Mouse (Mus musculus): ENCODE data around the gene Adamts12. TPM values are rescaled to one million over a fixed set of nuclear protein-coding genes. Genes with fewer than 3 reads are reported as not detected.

Adamts12 gene
- polyA plus RNA-seq, 2 experiments, result 8.7 to 10.6 TPM

DNA sequence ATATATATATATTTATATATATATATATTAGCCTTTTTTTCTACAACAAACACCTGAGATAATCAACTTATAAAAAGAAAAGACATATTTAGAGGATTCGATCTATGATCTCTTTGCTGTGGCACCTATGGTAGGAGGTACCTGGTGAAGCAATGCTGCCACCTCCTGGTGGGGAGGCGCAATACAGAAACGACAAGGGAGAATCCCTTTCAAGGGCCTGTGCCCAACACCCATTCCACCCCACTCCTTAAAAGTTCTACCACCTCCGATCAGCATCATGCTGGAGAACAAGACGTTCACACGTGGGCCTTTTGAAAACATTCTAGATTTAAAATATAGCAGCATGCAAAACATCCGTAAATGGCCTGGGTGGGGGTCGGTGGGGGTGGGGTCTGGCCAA is 255.9 kb downstream of the Adamts12 start:
- no peak overlapping the region for H3K27ac ChIP-seq (replicated peaks; ENCODE audit: low read depth, low read length)
- DNase-seq (ENCODE audit: low spot score) (peak; percentile 17), ATAC-seq (ENCODE audit: low FRiP score, low read depth) (0 out of 2 replicates have a peak, but pooled peaks have one; percentile 55)
- no peaks in the 10 kb centered on the region for H3K9me3 ChIP-seq (ENCODE audit: control insufficient read depth, low read length)
- H3K4me2 ChIP-seq (replicated peaks; ENCODE audit: low read depth, low read length, severe bottlenecking), result no peak overlapping the region
- 28% methylated on average over 8 of the region's 8 CpGs for WGBS
- no peaks in the 10 kb centered on the region for H3K36me3 ChIP-seq (ENCODE audit: control insufficient read depth, insufficient read depth, low read length)
- H3K9ac ChIP-seq (ENCODE audit: low read depth, low read length, severe bottlenecking), result no peak overlapping the region
- H3K4me3 ChIP-seq (replicated peaks; ENCODE audit: low read length), result no peak overlapping the region
- no peaks in the 10 kb centered on the region for H3K27me3 ChIP-seq (ENCODE audit: control insufficient read depth, insufficient read depth, low read length)
- TF ChIP-seq POLR2A (IDR thresholded peaks at IDR 0.05; ENCODE audit: borderline replicate concordance, extremely low read depth, insufficient read depth, insufficient read length), result no peak
- no peaks in the 10 kb centered on the region for H3K4me1 ChIP-seq (ENCODE audit: control insufficient read depth, insufficient read depth, low read length)

DNA sequence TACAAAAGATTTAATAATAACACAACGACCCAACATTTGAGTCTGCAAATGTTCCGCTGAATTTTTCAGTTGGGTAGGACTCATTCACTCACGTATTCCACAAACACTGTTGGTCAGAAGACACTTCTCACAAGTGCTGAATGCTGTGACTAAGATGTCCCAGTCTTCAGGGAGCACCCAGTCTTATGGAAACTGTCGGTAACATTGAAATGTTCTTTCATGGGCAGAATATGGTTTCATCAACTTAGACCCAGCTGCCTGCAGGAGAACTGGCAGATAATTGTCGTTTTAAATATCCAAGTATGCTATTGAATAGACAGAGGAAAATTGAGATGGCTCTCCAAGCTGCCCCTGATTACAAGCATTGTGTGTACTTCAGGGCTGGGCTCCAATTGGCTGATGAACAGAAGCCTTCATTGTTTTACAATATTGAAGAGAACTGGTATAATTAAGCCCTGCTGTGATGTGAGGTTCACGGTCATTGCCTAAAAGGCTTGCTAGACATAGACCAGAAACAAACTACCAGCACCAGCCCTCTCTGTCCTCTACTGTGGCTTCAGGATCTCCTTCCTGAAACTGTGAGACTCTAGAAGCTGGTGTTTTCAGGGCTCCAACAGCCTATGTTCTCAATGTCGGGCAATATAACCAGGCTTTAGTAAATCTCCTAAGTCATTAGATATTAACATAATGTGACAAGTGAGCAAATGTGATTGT is 275.0 kb downstream of the Adamts12 start:
- WGBS, result 84% methylated on average over 7 of the region's 7 CpGs
- no peak for DNase-seq (ENCODE audit: low spot score)

DNA sequence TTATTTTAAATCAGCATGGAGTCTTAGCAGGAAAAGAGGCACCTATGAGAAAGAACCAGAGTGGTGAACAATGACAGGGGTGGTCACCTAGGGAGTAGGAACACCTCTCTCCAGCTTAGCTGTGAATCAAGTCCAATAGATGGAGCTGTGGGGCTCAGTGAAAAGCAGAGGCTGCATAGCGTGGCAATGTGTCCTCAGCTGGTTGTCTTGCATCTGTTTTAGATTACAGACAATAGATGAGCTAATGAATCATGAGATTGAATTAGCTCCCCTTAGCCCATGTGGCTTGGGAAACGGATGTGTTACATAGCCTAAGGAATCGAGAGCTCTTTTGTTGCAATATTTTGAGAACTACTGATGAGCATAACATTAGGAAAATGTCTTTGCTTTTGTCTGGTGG is 291.3 kb downstream of the Adamts12 start:
- 29% methylated on average over 3 of the region's 3 CpGs for WGBS
- no peak for DNase-seq (ENCODE audit: low spot score)

More for the DNA sequence above, 275.0 kb downstream of the Adamts12 start:
- Histone ChIP-seq H3K9me3 (ENCODE audit: control insufficient read depth, low read length) (no peaks in the 10 kb centered on the region), H3K27me3 (ENCODE audit: control insufficient read depth, insufficient read depth, low read length) (no peaks in the 10 kb centered on the region), H3K27ac (replicated peaks; ENCODE audit: low read depth, low read length) (no peak overlapping the region), H3K9ac (ENCODE audit: low read depth, low read length, severe bottlenecking) (no peak overlapping the region), H3K36me3 (ENCODE audit: control insufficient read depth, insufficient read depth, low read length) (0 out of 2 replicates have a peak, but pooled peaks cover 3% of the 10 kb centered on the region), H3K4me3 (replicated peaks; ENCODE audit: low read length) (no peak overlapping the region), H3K4me2 (replicated peaks; ENCODE audit: low read depth, low read length, severe bottlenecking) (no peak overlapping the region), H3K4me1 (ENCODE audit: control insufficient read depth, insufficient read depth, low read length) (no peaks in the 10 kb centered on the region)
- ATAC-seq (ENCODE audit: low FRiP score, low read depth), result no peak
- TF ChIP-seq POLR2A (IDR thresholded peaks at IDR 0.05; ENCODE audit: borderline replicate concordance, extremely low read depth, insufficient read depth, insufficient read length), result no peak

DNA sequence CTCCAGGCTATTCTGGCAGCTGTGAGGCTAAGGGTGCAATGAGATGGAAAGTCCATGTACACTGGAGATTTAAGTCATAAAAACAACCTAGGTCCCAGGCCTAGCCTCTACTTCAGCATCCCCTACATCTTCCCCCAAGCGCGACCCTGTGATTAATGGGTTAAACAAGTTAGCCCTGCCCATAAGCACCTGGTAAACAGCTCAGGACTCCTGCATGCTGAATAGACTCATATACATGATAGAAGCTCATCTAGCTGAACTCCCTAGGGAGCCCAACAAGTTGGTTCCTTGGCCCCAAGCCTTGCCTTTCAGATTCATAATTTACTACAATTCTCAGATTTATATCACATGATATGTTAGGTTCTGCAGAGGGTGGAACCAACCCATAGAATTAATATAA is 292.9 kb downstream of the Adamts12 start:
- no peaks in the 10 kb centered on the region for H3K36me3 ChIP-seq (ENCODE audit: control insufficient read depth, insufficient read depth, low read length)
- ATAC-seq (ENCODE audit: low FRiP score, low read depth) (no peak), DNase-seq (ENCODE audit: low spot score) (no peak)
- H3K9me3 ChIP-seq (ENCODE audit: control insufficient read depth, low read length), result no peaks in the 10 kb centered on the region
- H3K27me3 ChIP-seq (ENCODE audit: control insufficient read depth, insufficient read depth, low read length), result no peaks in the 10 kb centered on the region
- WGBS, result 93% methylated on average over 2 of the region's 2 CpGs
- no peak overlapping the region for H3K27ac ChIP-seq (replicated peaks; ENCODE audit: low read depth, low read length)
- H3K4me3 ChIP-seq (replicated peaks; ENCODE audit: low read length), result no peak overlapping the region
- no peak overlapping the region for H3K4me2 ChIP-seq (replicated peaks; ENCODE audit: low read depth, low read length, severe bottlenecking)
- TF ChIP-seq POLR2A (IDR thresholded peaks at IDR 0.05; ENCODE audit: borderline replicate concordance, extremely low read depth, insufficient read depth, insufficient read length), result no peak
- no peak overlapping the region for H3K9ac ChIP-seq (ENCODE audit: low read depth, low read length, severe bottlenecking)
- H3K4me1 ChIP-seq (ENCODE audit: control insufficient read depth, insufficient read depth, low read length), result no peaks in the 10 kb centered on the region

More for the DNA sequence above, 291.3 kb downstream of the Adamts12 start:
- no peak overlapping the region for H3K4me3 ChIP-seq (replicated peaks; ENCODE audit: low read length)
- no peak for ATAC-seq (ENCODE audit: low FRiP score, low read depth)
- H3K4me2 ChIP-seq (replicated peaks; ENCODE audit: low read depth, low read length, severe bottlenecking), result no peak overlapping the region
- H3K9me3 ChIP-seq (ENCODE audit: control insufficient read depth, low read length), result no peaks in the 10 kb centered on the region
- H3K27me3 ChIP-seq (ENCODE audit: control insufficient read depth, insufficient read depth, low read length), result no peaks in the 10 kb centered on the region
- H3K4me1 ChIP-seq (ENCODE audit: control insufficient read depth, insufficient read depth, low read length), result no peaks in the 10 kb centered on the region; the same call in 1 of the 2 replicates
- no peak for TF ChIP-seq POLR2A (IDR thresholded peaks at IDR 0.05; ENCODE audit: borderline replicate concordance, extremely low read depth, insufficient read depth, insufficient read length)
- no peak overlapping the region for H3K27ac ChIP-seq (replicated peaks; ENCODE audit: low read depth, low read length)
- no peaks in the 10 kb centered on the region for H3K36me3 ChIP-seq (ENCODE audit: control insufficient read depth, insufficient read depth, low read length)
- no peak overlapping the region for H3K9ac ChIP-seq (ENCODE audit: low read depth, low read length, severe bottlenecking)

DNA sequence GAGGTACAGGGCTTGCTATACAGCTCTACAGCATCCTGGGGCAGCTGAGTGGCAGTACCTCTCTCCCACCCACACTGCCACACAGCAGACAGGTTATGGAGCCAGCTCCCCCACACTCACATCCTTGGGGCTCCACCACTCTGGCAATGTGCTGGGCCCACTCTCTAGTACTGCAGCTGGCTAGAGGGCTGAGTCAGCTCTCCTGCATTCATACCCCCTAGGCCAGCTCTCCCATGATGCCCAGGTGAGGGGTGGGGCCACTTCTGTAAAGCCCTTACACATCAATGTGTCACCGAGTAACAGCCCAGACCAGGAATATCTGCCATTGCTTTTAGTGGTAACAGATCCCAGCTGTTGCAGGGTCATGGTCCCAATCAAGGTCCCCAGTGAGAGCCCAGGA is 296.3 kb downstream of the Adamts12 start:
- 31% methylated on average over 1 of the region's 1 CpGs for WGBS
- no peak for TF ChIP-seq POLR2A (IDR thresholded peaks at IDR 0.05; ENCODE audit: borderline replicate concordance, extremely low read depth, insufficient read depth, insufficient read length)
- Histone ChIP-seq H3K36me3 (ENCODE audit: control insufficient read depth, insufficient read depth, low read length) (no peaks in the 10 kb centered on the region), H3K27ac (replicated peaks; ENCODE audit: low read depth, low read length) (no peak overlapping the region), H3K4me1 (ENCODE audit: control insufficient read depth, insufficient read depth, low read length) (no peaks in the 10 kb centered on the region), H3K4me2 (replicated peaks; ENCODE audit: low read depth, low read length, severe bottlenecking) (no peak overlapping the region), H3K9ac (ENCODE audit: low read depth, low read length, severe bottlenecking) (no peak overlapping the region), H3K27me3 (ENCODE audit: control insufficient read depth, insufficient read depth, low read length) (no peaks in the 10 kb centered on the region), H3K9me3 (ENCODE audit: control insufficient read depth, low read length) (no peaks in the 10 kb centered on the region), H3K4me3 (replicated peaks; ENCODE audit: low read length) (no peak overlapping the region)
- no peak for ATAC-seq (ENCODE audit: low FRiP score, low read depth)
- DNase-seq (ENCODE audit: low spot score), result no peak

Data from limb, embryonic 14.5 days (tissue).